Mouse (Mus musculus) spleen, postnatal 14 days (tissue): ENCODE results near the gene Eif3b.

Experiments
- DNase-seq, 2 experiments: peaks; one replicate each; pipeline ENCODE4 v3.0.0; 2021 to 2022; ENCODE audit warnings: low spot score in 2 of 2

The Eif3b gene

GRCm38 (mm10) chr5:140481458-140481857 is 62.3 kb downstream of the Eif3b start:
- no peak for DNase-seq

- no peak for DNase-seq
These were observed 72.0 kb downstream of the Eif3b start for GRCm38 (mm10) chr5:140491142-140491541.

GRCm38 (mm10) chr5:140492684-140493233 is 73.6 kb downstream of the Eif3b start:
- no peak for DNase-seq
